In genomic region chr13:94284543-94285269, GRCm38 (mm10) we compare ENCODE assay signal across 8 mouse cellular contexts. TPM values are rescaled to one million over a fixed set of nuclear protein-coding genes. Genes with fewer than 3 reads are reported as not detected.
DNase-seq lines count a peak whose midpoint lies in the region; ATAC-seq and TF ChIP-seq lines count a peak whose summit lies in the region.

No protein-coding gene starts in this region.

- H3K9me3 ChIP-seq in intestine, embryonic 15.5 days, result no peaks in the 10 kb centered on the region
- H3K9me3 ChIP-seq in midbrain, embryonic 14.5 days (ENCODE audit: control insufficient read depth, low read length), result no peaks in the 10 kb centered on the region

- H3K27me3 ChIP-seq in intestine, embryonic 15.5 days (replicated peaks), result no peaks in the 10 kb centered on the region
- no peaks in the 10 kb centered on the region for H3K27me3 ChIP-seq in liver, adult 2 months (ENCODE audit: control insufficient read depth, insufficient read depth, low read length)
- H3K27me3 ChIP-seq in midbrain, embryonic 14.5 days (ENCODE audit: control insufficient read depth, insufficient read depth, low read length), result no peaks in the 10 kb centered on the region

- peak; percentile 75 for ATAC-seq in intestine, embryonic 15.5 days
- peak; percentile 83; the same call in 1 of the 2 replicates for ATAC-seq in midbrain, embryonic 14.5 days (ENCODE audit: low FRiP score, low TSS enrichment)

- TF ChIP-seq POLR2A in liver, adult 2 months (IDR thresholded peaks at IDR 0.05; ENCODE audit: extremely low read depth, insufficient read depth, low read length), result no peak

- DNase-seq in ovary, postnatal 10 days (ENCODE audit: low spot score), result peak; percentile 7
- no peak for DNase-seq in ovary, adult 18-20 months (ENCODE audit: low spot score)
- peak; percentile 65 for DNase-seq in cerebellum, adult 9-10 months
- peak; percentile 63 for DNase-seq in forelimb bud, embryonic 11.5 days (ENCODE audit: low read depth, low spot score)
- peak; percentile 69 for DNase-seq in liver, adult 2 months (ENCODE audit: extremely low read depth, low read depth, low spot score)
- DNase-seq in midbrain, embryonic 14.5 days, result peak; percentile 70
- DNase-seq in urinary bladder, postnatal 10 days (ENCODE audit: low spot score), result peak; percentile 12

- H3K4me2 ChIP-seq in intestine, embryonic 15.5 days (replicated peaks), result peak overlapping the region; percentile 86
- peak overlapping the region; percentile 78 for H3K4me2 ChIP-seq in midbrain, embryonic 14.5 days (ENCODE audit: low read length)

- H3K4me3 ChIP-seq in intestine, embryonic 15.5 days (replicated peaks), result peak overlapping the region; percentile 97
- H3K4me3 ChIP-seq in liver, adult 2 months (ENCODE audit: insufficient read depth, low read depth, low read length), result peak overlapping the region; percentile 69
- peak overlapping the region; percentile 74 for H3K4me3 ChIP-seq in midbrain, embryonic 14.5 days (replicated peaks; ENCODE audit: low read depth, low read length)

- no peak for TF ChIP-seq CTCF in liver, adult 2 months (IDR thresholded peaks at IDR 0.05; ENCODE audit: low read depth, low read length)

- H3K36me3 ChIP-seq in intestine, embryonic 15.5 days, result no peaks in the 10 kb centered on the region
- H3K36me3 ChIP-seq in liver, adult 2 months (ENCODE audit: control insufficient read depth, insufficient read depth, low read length), result no peaks in the 10 kb centered on the region
- no peaks in the 10 kb centered on the region for H3K36me3 ChIP-seq in midbrain, embryonic 14.5 days (ENCODE audit: control insufficient read depth, insufficient read depth, low read length)

- peak overlapping the region; percentile 86 for H3K9ac ChIP-seq in intestine, embryonic 15.5 days
- peak overlapping the region; percentile 96 for H3K9ac ChIP-seq in liver, adult 2 months (ENCODE audit: low read depth, low read length)
- H3K9ac ChIP-seq in midbrain, embryonic 14.5 days (replicated peaks; ENCODE audit: low read length), result peak overlapping the region; percentile 86

- peaks cover 6% of the 10 kb centered on the region; the same call in 1 of the 2 replicates for H3K4me1 ChIP-seq in intestine, embryonic 15.5 days (replicated peaks)
- H3K4me1 ChIP-seq in liver, adult 2 months (ENCODE audit: control insufficient read depth, insufficient read depth, low read length), result peaks cover 11% of the 10 kb centered on the region; the same call in 1 of the 2 replicates
- H3K4me1 ChIP-seq in midbrain, embryonic 14.5 days (ENCODE audit: control insufficient read depth, insufficient read depth, low read length), result peaks cover 7% of the 10 kb centered on the region

- H3K27ac ChIP-seq in intestine, embryonic 15.5 days, result peak overlapping the region; percentile 58
- peak overlapping the region; percentile 82 for H3K27ac ChIP-seq in liver, adult 2 months (replicated peaks; ENCODE audit: insufficient read depth, low read depth, low read length)
- H3K27ac ChIP-seq in midbrain, embryonic 14.5 days (replicated peaks; ENCODE audit: low read depth, low read length), result peak overlapping the region; percentile 89

- H3K79me2 ChIP-seq in liver, adult 2 months (ENCODE audit: control insufficient read depth, insufficient read depth, low read length), result peaks cover 14% of the 10 kb centered on the region

- 2% methylated on average over 63 of the region's 65 CpGs for WGBS in intestine, embryonic 15.5 days
- WGBS in liver, adult 2 months, result under 1% methylated on average over 63 of the region's 65 CpGs
- under 1% methylated on average over 62 of the region's 65 CpGs for WGBS in midbrain, embryonic 14.5 days

RNA-seq across cellular contexts. Expression of gene Scamp1, which starts 1.0 kb away (rescaled TPM):
- polyA plus RNA-seq in intestine, embryonic 15.5 days (2015; fragmentation: Nextera tagmentation; extraction: Ambion mirVana), result 29.1 and 29.3 TPM in 2 replicates
- total RNA-seq in liver, adult 2 months (2014; rRNA removed), result 24.3 and 26.7 TPM in 2 replicates
- polyA plus RNA-seq in liver, adult 2 months (2012; rRNA removed), result 12.9 and 15.8 TPM in 2 replicates
- polyA plus RNA-seq in midbrain, embryonic 14.5 days (2014; fragmentation: Nextera tagmentation; extraction: Ambion mirVana), result 147 and 165 TPM in 2 replicates
